8 mouse cellular contexts compared by ENCODE assay signal in the genomic region with DNA sequence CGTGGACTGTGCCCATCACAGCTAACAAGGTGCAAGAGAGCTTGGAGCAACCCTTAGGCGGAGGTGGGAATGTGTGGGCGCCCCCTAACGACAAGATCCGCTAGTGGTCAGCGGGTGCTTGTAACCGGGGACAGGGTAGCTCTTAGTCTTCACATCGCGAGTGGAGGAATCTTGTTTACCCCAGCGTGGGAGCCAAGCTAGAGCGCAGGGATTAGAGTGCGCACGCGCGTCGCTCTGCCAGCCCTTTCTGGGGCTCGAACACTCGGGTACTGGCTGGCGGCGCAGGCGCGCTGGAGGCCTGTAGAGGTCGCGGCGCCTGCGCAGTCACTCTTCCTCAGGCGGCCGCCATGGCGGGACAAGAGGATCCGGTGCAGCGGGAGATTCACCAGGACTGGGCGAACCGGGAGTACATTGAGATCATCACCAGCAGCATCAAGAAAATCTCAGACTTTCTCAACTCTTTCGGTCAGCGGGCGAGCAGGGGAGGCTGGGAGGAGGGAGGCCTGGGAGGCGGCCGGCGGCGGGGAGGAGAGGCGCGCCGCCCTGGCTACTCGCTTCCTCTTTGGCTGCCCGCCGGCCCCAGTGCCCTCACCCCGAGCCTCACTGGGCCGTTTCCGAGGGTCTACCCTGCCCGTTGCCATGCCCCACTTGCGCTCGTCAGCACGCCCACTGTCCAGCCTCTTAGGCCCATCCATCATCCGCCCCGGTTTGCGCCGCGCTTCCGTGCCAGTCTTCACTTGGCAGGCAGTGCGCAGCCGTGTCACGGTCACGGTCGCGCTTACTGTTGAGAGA. TPM values are rescaled to one million over a fixed set of nuclear protein-coding genes. Genes with fewer than 3 reads are reported as not detected.
DNase-seq lines count a peak whose midpoint lies in the region; ATAC-seq lines count a peak whose summit lies in the region.

A gene (plus strand): TSS at position 341 of the 792 bp plus-strand sequence.

- peak within 1 kb of the TSS; percentile 96 for H3K4me3 ChIP-seq in hindbrain, embryonic 10.5 days

- under 1% methylated on average over 65 of the region's 65 CpGs for WGBS in hindbrain, embryonic 10.5 days

- peak; percentile 67 for DNase-seq in MEL-GATA-1-ER (ENCODE audit: extremely low read depth, low read depth)
- DNase-seq in cerebellum, adult 8-10 months: peak; percentile 88
- DNase-seq in hindbrain, embryonic 10.5 days (ENCODE audit: low spot score): peak; percentile 89
- DNase-seq in layer of hippocampus, postnatal 10 days (ENCODE audit: low spot score in 2 of 2): peak; percentile 87 to 90
- peak; percentile 88 for DNase-seq in lung, postnatal 10 days
- DNase-seq in ovary, postnatal 36 days (ENCODE audit: low spot score): peak; percentile 86
- DNase-seq in thymus, postnatal 25 days: peak; percentile 86

- no peaks in the 10 kb centered on the region for H3K9me3 ChIP-seq in hindbrain, embryonic 10.5 days

- peak within 1 kb of the TSS; percentile 94 for H3K27ac ChIP-seq in hindbrain, embryonic 10.5 days

- peaks cover 23% of the 10 kb centered on the region for H3K36me3 ChIP-seq in hindbrain, embryonic 10.5 days

- ATAC-seq in frontal cortex, adult (ENCODE audit: low TSS enrichment): peak; percentile 82

- H3K4me1 ChIP-seq in hindbrain, embryonic 10.5 days (replicated peaks): peaks cover 33% of the 10 kb centered on the region

- no peaks in the 10 kb centered on the region for H3K27me3 ChIP-seq in hindbrain, embryonic 10.5 days (ENCODE audit: insufficient read depth, poor library complexity, severe bottlenecking)

RNA-seq across cellular contexts. Expression of the gene that starts here (rescaled TPM):
- 209 and 225 TPM in 2 replicates for polyA plus RNA-seq in hindbrain, embryonic 10.5 days (2016; fragmentation: Nextera tagmentation; extraction: Ambion mirVana)
- 100 to 1,000 TPM; 221 TPM for total RNA-seq in layer of hippocampus, postnatal 10 days (2021)

Comparison
In these comparisons a context has a peak if more than half of its experiments do, and no peak if none do; other contexts are left out.
1. Peak in every context shown above with its lines: DNase-seq, ATAC-seq, H3K4me3 ChIP-seq and H3K27ac ChIP-seq.